Mouse (Mus musculus): Measurements from ENCODE around the gene Cmya5. TPM values are rescaled to one million over a fixed set of nuclear protein-coding genes. Genes with fewer than 3 reads are reported as not detected.

Cmya5 gene
- polyA plus RNA-seq, 2 experiments = 0.01 TPM

DNA sequence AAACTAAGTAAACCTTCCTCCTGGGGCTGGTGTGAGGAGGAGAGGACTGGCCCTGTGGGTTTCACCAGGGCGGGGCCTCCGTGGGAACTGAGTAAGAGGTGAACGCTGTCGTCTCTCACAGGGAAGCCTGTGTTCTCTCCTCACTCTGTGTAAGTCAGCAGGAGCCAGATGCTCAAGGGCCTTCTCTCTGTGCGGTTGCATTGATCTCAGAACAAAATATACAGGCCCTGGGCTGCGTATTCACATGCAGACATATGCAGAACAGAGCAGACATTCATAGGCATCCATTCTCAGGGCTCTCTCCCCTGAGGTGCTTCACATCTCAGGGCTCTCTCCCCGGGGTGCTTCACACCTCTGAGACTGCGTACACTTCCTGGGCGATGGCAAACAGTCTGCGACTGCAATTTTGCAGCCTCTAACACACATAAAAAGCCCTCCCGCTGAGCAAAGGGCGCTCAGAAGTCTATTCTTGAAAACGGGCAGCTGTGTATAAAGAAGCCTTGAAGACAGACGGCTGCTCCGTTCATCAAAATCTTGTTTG is 71.6 kb downstream of the Cmya5 start:
- DNase-seq (ENCODE audit: low read depth in 3 of 3, low spot score in 3 of 3) (no peak), ATAC-seq (ENCODE audit: insufficient read depth) (no peak)
- TF ChIP-seq CTCF (IDR thresholded peaks at IDR 0.05; ENCODE audit: low read depth) (no peak), EP300 (IDR thresholded peaks at IDR 0.05; ENCODE audit: low read depth) (no peak)
- Histone ChIP-seq H3K36me3 (replicated peaks; ENCODE audit: control insufficient read depth, insufficient read depth, low read depth) (no peaks in the 10 kb centered on the region), H3K4me1 (replicated peaks; ENCODE audit: control insufficient read depth in 2 of 2, insufficient read depth in 2 of 2, low read length in 1 of 2) (peaks cover 0 to 2% of the 10 kb centered on the region in 2 experiments; a peak in 1 of 4 replicates), H3K9ac (replicated peaks) (no peak overlapping the region), H3K4me2 (ENCODE audit: low read depth) (no peak overlapping the region), H3K9me3 (ENCODE audit: control insufficient read depth, low read length) (no peaks in the 10 kb centered on the region), H3K27ac (no peak overlapping the region), H3K4me3 (ENCODE audit: insufficient read depth in 1 of 2, low read depth in 2 of 2, low read length in 2 of 2) (no peak overlapping the region), H3K27me3 (ENCODE audit: control insufficient read depth, insufficient read depth, low read length) (no peaks in the 10 kb centered on the region)
- 38% methylated on average over 15 of the region's 15 CpGs for WGBS (ENCODE audit: insufficient replicate concordance)

DNA sequence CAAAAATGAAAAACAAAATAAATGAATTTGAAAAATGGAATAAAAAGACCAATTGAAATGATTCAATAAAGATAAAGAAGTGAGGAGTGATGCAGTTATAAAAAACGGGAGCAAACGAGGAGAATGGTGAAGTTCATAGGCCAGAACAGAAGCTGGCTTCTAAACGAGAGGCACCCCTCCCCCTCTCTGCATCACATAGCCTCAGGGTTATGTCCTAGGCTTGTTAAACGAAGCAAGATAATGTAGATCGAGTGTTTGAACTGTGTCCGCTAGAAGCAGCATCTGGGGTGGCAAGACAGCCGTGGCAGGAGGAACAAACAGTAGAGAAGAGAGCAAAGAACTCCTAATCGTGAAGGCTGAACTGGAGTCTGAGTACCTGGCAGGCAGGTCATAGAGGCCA is 74.1 kb downstream of the Cmya5 start:
- Histone ChIP-seq H3K27me3 (ENCODE audit: control insufficient read depth, insufficient read depth, low read length) (no peaks in the 10 kb centered on the region), H3K36me3 (replicated peaks; ENCODE audit: control insufficient read depth, insufficient read depth, low read depth) (no peaks in the 10 kb centered on the region), H3K27ac (no peak overlapping the region), H3K9me3 (ENCODE audit: control insufficient read depth, low read length) (no peaks in the 10 kb centered on the region), H3K4me1 (replicated peaks; ENCODE audit: control insufficient read depth in 2 of 2, insufficient read depth in 2 of 2, low read length in 1 of 2) (peaks cover 0 to 2% of the 10 kb centered on the region in 2 experiments; a peak in 1 of 4 replicates), H3K4me3 (ENCODE audit: insufficient read depth in 1 of 2, low read depth in 2 of 2, low read length in 2 of 2) (no peak overlapping the region), H3K4me2 (ENCODE audit: low read depth) (no peak overlapping the region), H3K9ac (replicated peaks) (no peak overlapping the region)
- ATAC-seq (ENCODE audit: insufficient read depth) (no peak), DNase-seq (ENCODE audit: low read depth in 3 of 3, low spot score in 3 of 3) (no peak)
- no peak for TF ChIP-seq CTCF (IDR thresholded peaks at IDR 0.05; ENCODE audit: low read depth)
- no peak for TF ChIP-seq EP300 (IDR thresholded peaks at IDR 0.05; ENCODE audit: low read depth)
- 49% methylated on average over 8 of the region's 8 CpGs for WGBS (ENCODE audit: insufficient replicate concordance)

DNA sequence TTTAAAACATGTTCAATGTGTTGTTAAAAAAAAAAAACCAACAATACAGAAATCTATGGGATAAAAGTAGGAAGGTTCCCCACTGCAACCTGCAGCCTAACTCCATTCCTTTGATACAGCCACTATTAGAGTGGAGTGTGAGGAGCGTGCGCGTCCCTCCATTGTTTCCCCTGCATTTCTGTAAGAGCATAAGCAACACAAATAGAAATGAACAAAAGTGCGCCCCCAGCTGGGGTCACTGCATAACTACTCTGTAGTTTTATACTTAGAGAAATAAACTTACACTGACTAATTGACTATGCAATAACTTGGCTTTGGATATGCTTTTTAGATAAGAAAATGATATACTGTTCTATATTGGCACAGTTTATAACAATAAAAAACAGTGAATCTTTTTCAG is 75.0 kb downstream of the Cmya5 start:
- DNase-seq (ENCODE audit: low read depth in 3 of 3, low spot score in 3 of 3) (no peak), ATAC-seq (ENCODE audit: insufficient read depth) (no peak)
- Histone ChIP-seq H3K27ac (no peak overlapping the region), H3K9ac (replicated peaks) (no peak overlapping the region), H3K4me3 (ENCODE audit: insufficient read depth in 1 of 2, low read depth in 2 of 2, low read length in 2 of 2) (no peak overlapping the region), H3K4me2 (ENCODE audit: low read depth) (no peak overlapping the region), H3K4me1 (replicated peaks; ENCODE audit: control insufficient read depth in 2 of 2, insufficient read depth in 2 of 2, low read length in 1 of 2) (peaks cover 0 to 2% of the 10 kb centered on the region in 2 experiments; a peak in 1 of 4 replicates), H3K27me3 (ENCODE audit: control insufficient read depth, insufficient read depth, low read length) (no peaks in the 10 kb centered on the region), H3K9me3 (ENCODE audit: control insufficient read depth, low read length) (no peaks in the 10 kb centered on the region), H3K36me3 (replicated peaks; ENCODE audit: control insufficient read depth, insufficient read depth, low read depth) (no peaks in the 10 kb centered on the region)
- 56% methylated on average over 4 of the region's 4 CpGs for WGBS (ENCODE audit: insufficient replicate concordance)
- no peak for TF ChIP-seq EP300 (IDR thresholded peaks at IDR 0.05; ENCODE audit: low read depth)
- no peak for TF ChIP-seq CTCF (IDR thresholded peaks at IDR 0.05; ENCODE audit: low read depth)

DNA sequence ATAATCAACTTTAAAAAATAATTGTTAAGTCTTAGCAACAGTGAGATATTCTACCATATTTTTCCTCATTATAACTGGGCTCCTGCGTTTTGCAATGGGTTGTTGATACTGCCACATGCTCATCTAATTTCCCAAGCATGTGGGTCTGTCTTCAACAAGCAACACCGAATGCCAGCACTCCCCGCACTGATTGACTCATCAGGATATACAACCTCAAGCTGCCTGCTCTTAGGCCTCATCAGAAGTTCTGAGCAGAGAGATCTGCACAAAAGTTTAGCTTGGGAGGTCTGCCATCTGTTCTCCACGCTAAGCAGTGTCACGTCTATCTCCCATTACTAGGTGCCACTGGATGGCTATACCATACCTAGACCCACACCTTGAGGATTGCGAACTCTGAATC is 76.2 kb downstream of the Cmya5 start:
- 64% methylated on average over 6 of the region's 6 CpGs for WGBS (ENCODE audit: insufficient replicate concordance)
- DNase-seq (ENCODE audit: low read depth in 3 of 3, low spot score in 3 of 3) (no peak), ATAC-seq (ENCODE audit: insufficient read depth) (no peak)
- no peaks in the 10 kb centered on the region for H3K4me1 ChIP-seq (replicated peaks; ENCODE audit: control insufficient read depth in 2 of 2, insufficient read depth in 2 of 2, low read length in 1 of 2)
- H3K27me3 ChIP-seq (ENCODE audit: control insufficient read depth, insufficient read depth, low read length) = no peaks in the 10 kb centered on the region
- no peak overlapping the region for H3K27ac ChIP-seq
- H3K9ac ChIP-seq (replicated peaks) = no peak overlapping the region
- no peak overlapping the region for H3K4me3 ChIP-seq (ENCODE audit: insufficient read depth in 1 of 2, low read depth in 2 of 2, low read length in 2 of 2)
- H3K36me3 ChIP-seq (replicated peaks; ENCODE audit: control insufficient read depth, insufficient read depth, low read depth) = no peaks in the 10 kb centered on the region
- TF ChIP-seq EP300 (IDR thresholded peaks at IDR 0.05; ENCODE audit: low read depth) (no peak), CTCF (IDR thresholded peaks at IDR 0.05; ENCODE audit: low read depth) (no peak)
- H3K9me3 ChIP-seq (ENCODE audit: control insufficient read depth, low read length) = no peaks in the 10 kb centered on the region
- H3K4me2 ChIP-seq (ENCODE audit: low read depth) = no peak overlapping the region

DNA sequence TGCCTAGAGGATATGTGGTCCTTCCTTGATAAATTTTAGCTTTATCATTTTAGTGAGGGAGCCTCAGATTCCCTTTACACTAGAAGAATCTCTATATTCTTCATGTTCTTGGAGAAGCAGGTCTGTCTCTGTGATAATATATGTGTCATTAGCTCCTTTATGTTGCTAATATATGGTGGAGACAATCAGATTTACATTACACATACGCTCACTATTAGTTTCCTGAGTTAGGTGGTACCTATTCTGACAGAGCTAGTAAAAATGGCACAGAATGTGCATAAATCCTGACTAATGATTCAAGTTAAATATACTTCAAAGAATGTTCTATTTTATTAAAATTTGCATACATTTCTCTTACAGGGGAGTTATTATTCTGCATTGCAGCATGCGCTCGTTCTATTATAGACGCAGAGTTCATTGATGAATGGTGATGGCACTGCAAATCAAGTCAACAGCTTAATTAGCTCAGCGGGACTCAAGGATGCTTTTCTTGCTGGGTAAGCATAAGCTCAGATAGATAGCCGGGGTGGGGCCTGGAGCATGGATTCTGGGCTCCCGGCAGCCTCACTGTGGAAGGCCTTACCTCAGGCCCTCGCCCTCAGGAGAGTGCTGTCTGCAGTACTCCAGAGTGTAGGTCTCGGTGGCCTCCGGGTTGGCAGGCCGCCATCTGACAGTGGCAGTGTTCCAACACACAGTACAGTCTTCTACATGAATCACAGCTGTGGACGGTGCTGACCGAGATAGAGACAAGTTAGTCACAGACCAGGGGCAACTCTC is 81.5 kb downstream of the Cmya5 start:
- ATAC-seq (ENCODE audit: insufficient read depth) = no peak
- no peak overlapping the region for H3K4me2 ChIP-seq (ENCODE audit: low read depth)
- WGBS (ENCODE audit: insufficient replicate concordance) = 69% methylated on average over 13 of the region's 13 CpGs

More for the DNA sequence above, 81.5 kb downstream of the Cmya5 start:
- H3K9me3 ChIP-seq (ENCODE audit: control insufficient read depth, low read length) = no peaks in the 10 kb centered on the region
- TF ChIP-seq CTCF (IDR thresholded peaks at IDR 0.05; ENCODE audit: low read depth) = no peak
- H3K36me3 ChIP-seq (replicated peaks; ENCODE audit: control insufficient read depth, insufficient read depth, low read depth) = no peaks in the 10 kb centered on the region
- H3K27ac ChIP-seq = no peak overlapping the region
- no peak overlapping the region for H3K4me3 ChIP-seq (ENCODE audit: insufficient read depth in 1 of 2, low read depth in 2 of 2, low read length in 2 of 2)
- DNase-seq (ENCODE audit: low read depth in 3 of 3, low spot score in 3 of 3) = no peak
- H3K9ac ChIP-seq (replicated peaks) = no peak overlapping the region
- no peaks in the 10 kb centered on the region for H3K4me1 ChIP-seq (replicated peaks; ENCODE audit: control insufficient read depth in 2 of 2, insufficient read depth in 2 of 2, low read length in 1 of 2)
- no peaks in the 10 kb centered on the region for H3K27me3 ChIP-seq (ENCODE audit: control insufficient read depth, insufficient read depth, low read length)

Measured in liver, embryonic 14.5 days (tissue).